Comparison of ENCODE assay signal across 8 mouse cellular contexts in genomic region chr16:8514180-8514579, GRCm38 (mm10). TPM values are rescaled to one million over a fixed set of nuclear protein-coding genes. Genes with fewer than 3 reads are reported as not detected.
DNase-seq lines count a peak whose midpoint lies in the region; ATAC-seq lines count a peak whose summit lies in the region.

No protein-coding gene starts in this region.

- peak overlapping the region; percentile 83 for H3K9ac ChIP-seq in heart, embryonic 13.5 days
- H3K9ac ChIP-seq in kidney, embryonic 16.5 days (replicated peaks; ENCODE audit: low read length): peak overlapping the region; percentile 68

- 6% methylated on average over 4 of the region's 4 CpGs for WGBS in heart, embryonic 13.5 days
- WGBS in kidney, embryonic 16.5 days: 17% methylated on average over 4 of the region's 4 CpGs

- H3K27me3 ChIP-seq in heart, embryonic 13.5 days (replicated peaks): no peaks in the 10 kb centered on the region
- no peaks in the 10 kb centered on the region for H3K27me3 ChIP-seq in kidney, embryonic 16.5 days (ENCODE audit: insufficient read depth, low read length)

- H3K36me3 ChIP-seq in heart, embryonic 13.5 days: peaks cover 4% of the 10 kb centered on the region; the same call in 1 of the 2 replicates
- H3K36me3 ChIP-seq in kidney, embryonic 16.5 days (ENCODE audit: insufficient read depth, low read length): no peaks in the 10 kb centered on the region

- H3K9me3 ChIP-seq in heart, embryonic 13.5 days: no peaks in the 10 kb centered on the region
- no peaks in the 10 kb centered on the region for H3K9me3 ChIP-seq in kidney, embryonic 16.5 days (ENCODE audit: low read length)

- H3K4me2 ChIP-seq in heart, embryonic 13.5 days: peak overlapping the region; percentile 83
- H3K4me2 ChIP-seq in kidney, embryonic 16.5 days (replicated peaks; ENCODE audit: low read depth, low read length): peak overlapping the region; percentile 82

- H3K4me1 ChIP-seq in heart, embryonic 13.5 days: peaks cover 33% of the 10 kb centered on the region
- H3K4me1 ChIP-seq in kidney, embryonic 16.5 days (ENCODE audit: insufficient read depth, low read length): peaks cover 14% of the 10 kb centered on the region

- peak overlapping the region; percentile 70 for H3K27ac ChIP-seq in heart, embryonic 13.5 days (replicated peaks)
- H3K27ac ChIP-seq in kidney, embryonic 16.5 days (ENCODE audit: low read length): no peak overlapping the region

- peak overlapping the region; percentile 70 for H3K4me3 ChIP-seq in heart, embryonic 13.5 days
- H3K4me3 ChIP-seq in kidney, embryonic 16.5 days (ENCODE audit: low read length): peak overlapping the region; percentile 60

- DNase-seq in layer of hippocampus, adult 11-12 months (ENCODE audit: low spot score): peak; percentile 22
- no peak for DNase-seq in layer of hippocampus, postnatal 25 days (ENCODE audit: extremely low spot score in 1 of 2, low spot score in 1 of 2)
- peak; percentile 75 to 76 for DNase-seq in cerebellum, postnatal 14 days
- DNase-seq in lung, postnatal 4 days: peak; percentile 40 to 51
- DNase-seq in adipocyte (ENCODE audit: low spot score): no peak

- peak; percentile 34; the same call in 1 of the 2 replicates for ATAC-seq in heart, embryonic 13.5 days (ENCODE audit: extremely low read depth, insufficient number of reproducible peaks, low FRiP score, low TSS enrichment)
- ATAC-seq in kidney, embryonic 16.5 days (ENCODE audit: low FRiP score, low TSS enrichment): no peak
- ATAC-seq in megakaryocyte, adult 5-6 weeks (ENCODE audit: poor library complexity, severe bottlenecking): no peak

RNA-seq across cellular contexts. Expression of gene Abat, which starts 1.0 kb away (rescaled TPM):
- 100 to 1,000 TPM; 136 to 146 TPM for total RNA-seq in layer of hippocampus, postnatal 25 days (2021)
- polyA plus RNA-seq in heart, embryonic 13.5 days (2015; fragmentation: Nextera tagmentation; extraction: Ambion mirVana): 41.2 and 41.3 TPM in 2 replicates
- polyA plus RNA-seq in kidney, embryonic 16.5 days (2015; fragmentation: Nextera tagmentation; extraction: Ambion mirVana): 46.7 and 48.5 TPM in 2 replicates
- total RNA-seq in megakaryocyte, adult 5-6 weeks (2015): 0.02 TPM in 1 of 2 replicates, not detected in the other
- total RNA-seq in megakaryocyte, adult 5-6 weeks (2017): 0.20 TPM in 1 of 2 replicates, not detected in the other

RNA-seq across cellular contexts. Expression of gene Mettl22, which starts 43.6 kb away (rescaled TPM):
- total RNA-seq in layer of hippocampus, postnatal 25 days (2021): 10 to 100 TPM; 22.1 to 26.5 TPM
- polyA plus RNA-seq in heart, embryonic 13.5 days (2015; fragmentation: Nextera tagmentation; extraction: Ambion mirVana): 33.4 and 41.6 TPM in 2 replicates
- polyA plus RNA-seq in kidney, embryonic 16.5 days (2015; fragmentation: Nextera tagmentation; extraction: Ambion mirVana): 20.4 and 20.5 TPM in 2 replicates
- 2.9 and 6.1 TPM in 2 replicates for total RNA-seq in megakaryocyte, adult 5-6 weeks (2015)
- 2.7 and 4.5 TPM in 2 replicates for total RNA-seq in megakaryocyte, adult 5-6 weeks (2017)

Comparison
In these comparisons a context has a peak if more than half of its experiments do, and no peak if none do; other contexts are left out.
1. DNase-seq: peak in layer of hippocampus, adult 11-12 months (single experiment), cerebellum, postnatal 14 days (2 of 2) and lung, postnatal 4 days (2 of 2); none in layer of hippocampus, postnatal 25 days (0 of 2) and adipocyte (single experiment).
2. RNA of gene Abat, which starts 1.0 kb away (total RNA-seq): 136 to 146 TPM in layer of hippocampus, postnatal 25 days; 0.02 to 0.20 TPM in megakaryocyte, adult 5-6 weeks; every median in the first group is over 100 times any median in the second.